In genomic region chr5:112291866-112292265, GRCm38 (mm10) we compare ENCODE assay signal across 25 mouse cellular contexts. TPM values are rescaled to one million over a fixed set of nuclear protein-coding genes. Genes with fewer than 3 reads are reported as not detected.
DNase-seq lines count a peak whose midpoint lies in the region; ATAC-seq and TF ChIP-seq lines count a peak whose summit lies in the region.
"Had no signal": no experiment of that assay in that cellular context is flagged by ENCODE, and none has a peak within 500 bp of the region (broad histone marks: within the 10 kb centered on the region; RNA-seq: fewer than 3 reads in every experiment).

No protein-coding gene starts in this region.

- peak; percentile 39; the same call in 1 of the 2 replicates for ATAC-seq in hindbrain, postnatal 0 days
- no peak for ATAC-seq in hindbrain, embryonic 14.5 days (ENCODE audit: low FRiP score)
- no peak for ATAC-seq in liver, postnatal 0 days
- ATAC-seq: activated CD4-positive, CD25-positive, alpha-beta regulatory T cell, adult 4 months; forebrain, embryonic 13.5 days; hindbrain, embryonic 16.5 days; intestine, postnatal 0 days; midbrain, embryonic 16.5 days had no signal

- H3K27me3 ChIP-seq in hindbrain, postnatal 0 days (ENCODE audit: insufficient read depth, low read length) = no peaks in the 10 kb centered on the region
- H3K27me3 ChIP-seq in hindbrain, embryonic 14.5 days (ENCODE audit: control insufficient read depth, insufficient read depth, low read length) = no peaks in the 10 kb centered on the region
- no peaks in the 10 kb centered on the region for H3K27me3 ChIP-seq in liver, postnatal 0 days (ENCODE audit: insufficient read depth, low read length)
- H3K27me3 ChIP-seq in splenic B cell, adult 2 months (ENCODE audit: control insufficient read depth, insufficient read depth, low read length, poor library complexity, severe bottlenecking) = no peaks in the 10 kb centered on the region
- H3K27me3 ChIP-seq: forebrain, embryonic 13.5 days; heart, embryonic 15.5 days; limb, embryonic 12.5 days; liver, embryonic 15.5 days had no signal

- H3K9me3 ChIP-seq in hindbrain, postnatal 0 days (ENCODE audit: low read length) = no peaks in the 10 kb centered on the region
- no peaks in the 10 kb centered on the region for H3K9me3 ChIP-seq in hindbrain, embryonic 14.5 days (ENCODE audit: control insufficient read depth, low read length)
- H3K9me3 ChIP-seq in liver, postnatal 0 days (ENCODE audit: low read length) = no peaks in the 10 kb centered on the region
- H3K9me3 ChIP-seq: forebrain, embryonic 13.5 days; heart, embryonic 15.5 days; limb, embryonic 12.5 days; liver, embryonic 15.5 days had no signal

- no peak for TF ChIP-seq CTCF in hindbrain, postnatal 0 days (IDR thresholded peaks at IDR 0.05; ENCODE audit: low read depth)
- TF ChIP-seq CTCF in liver, postnatal 0 days (IDR thresholded peaks at IDR 0.05; ENCODE audit: low read depth) = no peak

- no peak overlapping the region for H3K4me3 ChIP-seq in hindbrain, postnatal 0 days (ENCODE audit: low read length)
- no peak overlapping the region for H3K4me3 ChIP-seq in hindbrain, embryonic 14.5 days (replicated peaks; ENCODE audit: low read length)
- H3K4me3 ChIP-seq in liver, postnatal 0 days (ENCODE audit: low read depth, low read length) = no peak overlapping the region
- H3K4me3 ChIP-seq: erythroblast, embryonic 14.5 days; forebrain, embryonic 13.5 days; heart, embryonic 15.5 days; limb, embryonic 12.5 days; liver, embryonic 15.5 days had no signal

- H3K36me3 ChIP-seq in hindbrain, postnatal 0 days (ENCODE audit: insufficient read depth, low read length) = no peaks in the 10 kb centered on the region
- no peaks in the 10 kb centered on the region for H3K36me3 ChIP-seq in hindbrain, embryonic 14.5 days (replicated peaks; ENCODE audit: control insufficient read depth, insufficient read depth)
- peaks cover 2% of the 10 kb centered on the region; the same call in 1 of the 2 replicates for H3K36me3 ChIP-seq in liver, postnatal 0 days (replicated peaks; ENCODE audit: insufficient read depth, low read length)
- H3K36me3 ChIP-seq in splenic B cell, adult 2 months (ENCODE audit: control insufficient read depth, insufficient read depth, low read length, poor library complexity, severe bottlenecking) = no peaks in the 10 kb centered on the region
- H3K36me3 ChIP-seq: heart, embryonic 15.5 days; limb, embryonic 12.5 days; liver, embryonic 15.5 days had no signal

- TF ChIP-seq EP300 in liver, postnatal 0 days (IDR thresholded peaks at IDR 0.05; ENCODE audit: low read depth) = no peak

- H3K9ac ChIP-seq in hindbrain, postnatal 0 days (replicated peaks; ENCODE audit: low read length) = no peak overlapping the region
- no peak overlapping the region for H3K9ac ChIP-seq in hindbrain, embryonic 14.5 days
- H3K9ac ChIP-seq in liver, postnatal 0 days (replicated peaks) = no peak overlapping the region
- H3K9ac ChIP-seq: forebrain, embryonic 13.5 days; heart, embryonic 15.5 days; limb, embryonic 12.5 days; liver, embryonic 15.5 days had no signal

- H3K4me1 ChIP-seq in hindbrain, postnatal 0 days (ENCODE audit: insufficient read depth, low read length) = peaks cover 8% of the 10 kb centered on the region; the same call in 1 of the 2 replicates
- H3K4me1 ChIP-seq in hindbrain, embryonic 14.5 days (replicated peaks; ENCODE audit: control insufficient read depth, insufficient read depth, low read length) = peaks cover 9% of the 10 kb centered on the region; the same call in 1 of the 2 replicates
- peaks cover 94% of the 10 kb centered on the region for H3K4me1 ChIP-seq in liver, postnatal 0 days (ENCODE audit: insufficient read depth)

- no peak overlapping the region for H3K4me2 ChIP-seq in hindbrain, postnatal 0 days (ENCODE audit: low read depth, low read length)
- no peak overlapping the region for H3K4me2 ChIP-seq in hindbrain, embryonic 14.5 days (replicated peaks)
- H3K4me2 ChIP-seq in liver, postnatal 0 days (ENCODE audit: low read depth, low read length) = no peak overlapping the region
- H3K4me2 ChIP-seq: forebrain, embryonic 13.5 days; heart, embryonic 15.5 days; limb, embryonic 12.5 days; liver, embryonic 15.5 days had no signal

- peak; percentile 12 for DNase-seq in hindbrain, postnatal 0 days (ENCODE audit: low spot score)
- DNase-seq in hindbrain, embryonic 14.5 days (ENCODE audit: low spot score) = no peak
- DNase-seq in liver, postnatal 0 days = no peak
- DNase-seq in liver = no peak
- peak; percentile 51 for DNase-seq in Muller cell, postnatal 12 days (ENCODE audit: inconsistent ontology term)
- peak; percentile 78 for DNase-seq in splenic B cell, adult 2 months (ENCODE audit: low read depth, low spot score)
- no peak for DNase-seq in urinary bladder, postnatal 10 days (ENCODE audit: low spot score)
- DNase-seq: cerebellum, adult 11-12 months; cerebellum, postnatal 36 days; gastrocnemius, postnatal 25 days; heart, postnatal 4 days; layer of hippocampus, adult 9-11 months; lung, postnatal 14 days; right cerebral cortex, postnatal 25 days had no signal

- peak overlapping the region; percentile 36; the same call in 1 of the 2 replicates for H3K27ac ChIP-seq in hindbrain, postnatal 0 days
- no peak overlapping the region for H3K27ac ChIP-seq in hindbrain, embryonic 14.5 days
- peak overlapping the region; percentile 39; the same call in 1 of the 2 replicates for H3K27ac ChIP-seq in liver, postnatal 0 days (ENCODE audit: low read depth)
- H3K27ac ChIP-seq: forebrain, embryonic 13.5 days; heart, embryonic 15.5 days; limb, embryonic 12.5 days; liver, embryonic 15.5 days had no signal

- WGBS in hindbrain, postnatal 0 days = 58% methylated on average over 5 of the region's 5 CpGs
- WGBS in hindbrain, embryonic 14.5 days = 83% methylated on average over 5 of the region's 5 CpGs
- WGBS in liver, postnatal 0 days (ENCODE audit: insufficient replicate concordance) = 80% methylated on average over 5 of the region's 5 CpGs

RNA-seq across cellular contexts. Expression of gene Tpst2, which starts 15.4 kb away (rescaled TPM):
- total RNA-seq in hindbrain, postnatal 0 days (2014; rRNA removed) = 46.9 and 57.0 TPM in 2 replicates
- 34.4 and 37.0 TPM in 2 replicates for polyA plus RNA-seq in hindbrain, postnatal 0 days (2015; fragmentation: Nextera tagmentation; extraction: Ambion mirVana)
- 29.0 and 30.4 TPM in 2 replicates for polyA plus RNA-seq in hindbrain, embryonic 14.5 days (2014; fragmentation: Nextera tagmentation; extraction: Ambion mirVana)
- 34.5 and 36.2 TPM in 2 replicates for polyA plus RNA-seq in liver, postnatal 0 days (2015; fragmentation: Nextera tagmentation; extraction: Ambion mirVana)

RNA-seq across cellular contexts. Expression of gene Tfip11, which starts 34.3 kb away (rescaled TPM):
- 16.5 and 20.2 TPM in 2 replicates for total RNA-seq in hindbrain, postnatal 0 days (2014; rRNA removed)
- polyA plus RNA-seq in hindbrain, postnatal 0 days (2015; fragmentation: Nextera tagmentation; extraction: Ambion mirVana) = 24.3 and 24.4 TPM in 2 replicates
- polyA plus RNA-seq in hindbrain, embryonic 14.5 days (2014; fragmentation: Nextera tagmentation; extraction: Ambion mirVana) = 24.9 and 26.4 TPM in 2 replicates
- polyA plus RNA-seq in liver, postnatal 0 days (2015; fragmentation: Nextera tagmentation; extraction: Ambion mirVana) = 6.7 and 8.0 TPM in 2 replicates

RNA-seq across cellular contexts. Expression of gene Crybb1, which starts 36.3 kb away (rescaled TPM):
- total RNA-seq in hindbrain, postnatal 0 days (2014; rRNA removed) = 8.0 and 11.7 TPM in 2 replicates
- polyA plus RNA-seq in hindbrain, postnatal 0 days (2015; fragmentation: Nextera tagmentation; extraction: Ambion mirVana) = 14.2 and 14.6 TPM in 2 replicates
- polyA plus RNA-seq in hindbrain, embryonic 14.5 days (2014; fragmentation: Nextera tagmentation; extraction: Ambion mirVana) = 3.6 and 3.9 TPM in 2 replicates
- polyA plus RNA-seq in liver, postnatal 0 days (2015; fragmentation: Nextera tagmentation; extraction: Ambion mirVana) = 0.33 TPM in 1 of 2 replicates, not detected in the other
- total RNA-seq: heart, postnatal 4 days; neutrophil, adult 5-6 weeks had no signal
- polyA plus RNA-seq: activated CD4-positive, CD25-positive, alpha-beta regulatory T cell, adult 4 months; erythroblast, embryonic 14.5 days; urinary bladder, adult 2 months had no signal

RNA-seq across cellular contexts. Expression of gene Cryba4, which starts 39.5 kb away (rescaled TPM):
- 0.26 and 1.8 TPM in 2 replicates for total RNA-seq in hindbrain, postnatal 0 days (2014; rRNA removed)
- 1.6 and 2.4 TPM in 2 replicates for polyA plus RNA-seq in hindbrain, postnatal 0 days (2015; fragmentation: Nextera tagmentation; extraction: Ambion mirVana)
- 1.6 and 3.2 TPM in 2 replicates for polyA plus RNA-seq in hindbrain, embryonic 14.5 days (2014; fragmentation: Nextera tagmentation; extraction: Ambion mirVana)
- 0.59 and 0.86 TPM in 2 replicates for polyA plus RNA-seq in liver, postnatal 0 days (2015; fragmentation: Nextera tagmentation; extraction: Ambion mirVana)
- polyA plus RNA-seq: activated CD4-positive, CD25-positive, alpha-beta regulatory T cell, adult 4 months; erythroblast, embryonic 14.5 days had no signal

RNA-seq across cellular contexts. Expression of gene Srrd, which starts 51.0 kb away (rescaled TPM):
- total RNA-seq in hindbrain, postnatal 0 days (2014; rRNA removed) = 84.3 and 92.0 TPM in 2 replicates
- polyA plus RNA-seq in hindbrain, postnatal 0 days (2015; fragmentation: Nextera tagmentation; extraction: Ambion mirVana) = 49.1 and 56.0 TPM in 2 replicates
- polyA plus RNA-seq in hindbrain, embryonic 14.5 days (2014; fragmentation: Nextera tagmentation; extraction: Ambion mirVana) = 60.4 and 62.5 TPM in 2 replicates
- 9.4 and 10.6 TPM in 2 replicates for polyA plus RNA-seq in liver, postnatal 0 days (2015; fragmentation: Nextera tagmentation; extraction: Ambion mirVana)

Comparison
In these comparisons a context has a peak if more than half of its experiments do, and no peak if none do; other contexts are left out.
1. DNase-seq: peak in hindbrain, postnatal 0 days (single experiment), Muller cell, postnatal 12 days (single experiment) and splenic B cell, adult 2 months (single experiment); none in hindbrain, embryonic 14.5 days (single experiment), liver, postnatal 0 days (single experiment), liver (single experiment) and urinary bladder, postnatal 10 days (single experiment).